Mouse (Mus musculus) kidney, adult 2 months (tissue): ENCODE results near the gene Fbxo6.

Experiments used
- CTCF ChIP-seq: fragments of 200-500 bp; conservative IDR thresholded peaks from 2 replicates; pipeline ENCODE4 v1.5.1; 2011; ENCODE audit warnings: low read depth, mild to moderate bottlenecking, control low read depth, low read length, moderate library complexity, mixed read lengths; ENCODE audit not compliant: insufficient read depth, insufficient read length
- POLR2A ChIP-seq: fragments of 200-500 bp; IDR thresholded peaks from one replicate; pipeline ENCODE4 v1.6.1; 2011; ENCODE audit warnings: low read depth, low read length, control low read depth

GRCm38 (mm10) chr4:148198721-148199120 is 46.8 kb upstream of the Fbxo6 start:
- TF ChIP-seq CTCF, result no peak
- TF ChIP-seq POLR2A, result no peak
